Mouse (Mus musculus): ENCODE results near the gene Palm3. TPM values are rescaled to one million over a fixed set of nuclear protein-coding genes. Genes with fewer than 3 reads are reported as not detected.

The Palm3 gene
- 3.2 and 3.6 TPM in 2 replicates for polyA plus RNA-seq (2014; fragmentation: Nextera tagmentation; extraction: Ambion mirVana)

- Histone ChIP-seq H3K4me1 (ENCODE audit: control insufficient read depth, insufficient read depth, low read length) (peaks cover 23% of the 10 kb centered on the region), H3K9me3 (ENCODE audit: control insufficient read depth, low read depth, low read length) (no peaks in the 10 kb centered on the region), H3K4me2 (replicated peaks; ENCODE audit: low read depth, low read length) (peak within 1 kb of the TSS; percentile 37), H3K36me3 (ENCODE audit: control insufficient read depth, insufficient read depth, low read length) (no peaks in the 10 kb centered on the region), H3K27me3 (ENCODE audit: control insufficient read depth, insufficient read depth, low read length) (no peaks in the 10 kb centered on the region), H3K9ac (replicated peaks; ENCODE audit: low read depth, low read length) (0 out of 2 replicates have a peak within 1 kb of the TSS, but pooled peaks have one; percentile 14), H3K27ac (ENCODE audit: low read length) (peak within 1 kb of the TSS; percentile 27; the same call in 1 of the 2 replicates), H3K4me3 (ENCODE audit: low read depth, low read length) (peak within 1 kb of the TSS; percentile 18)
- ATAC-seq (ENCODE audit: insufficient number of reproducible peaks, insufficient read depth, low FRiP score, low read depth): peak; percentile 87
- 7% methylated on average over 18 of the region's 18 CpGs for WGBS
These were observed at the start of gene Palm3 for GRCm38 (mm10) chr8:84021096-84021495. TSS of gene Palm3 (plus strand) at chr8:84021471.

DNA sequence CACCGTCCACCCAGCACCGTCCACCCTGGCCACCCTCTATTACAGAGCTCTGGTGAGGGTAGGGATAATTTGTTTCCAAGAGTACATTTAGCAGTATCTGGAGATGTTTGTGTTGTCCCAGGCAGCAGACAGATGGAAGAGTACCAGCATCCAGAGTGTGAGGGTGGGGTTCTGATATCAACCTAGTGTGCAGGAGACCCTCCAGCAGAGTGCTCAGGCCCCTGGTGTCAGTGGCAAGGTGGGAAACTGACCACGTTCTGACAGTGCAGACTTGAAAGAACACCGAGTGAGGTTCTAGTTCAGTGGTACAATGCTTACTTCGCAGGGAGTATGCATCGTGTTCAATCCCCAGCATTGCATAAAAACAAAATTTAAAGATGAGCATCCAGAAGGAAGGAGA, 49.6 kb upstream of the Palm3 start:
- Histone ChIP-seq H3K9me3 (ENCODE audit: control insufficient read depth, low read depth, low read length) (no peaks in the 10 kb centered on the region), H3K27me3 (ENCODE audit: control insufficient read depth, insufficient read depth, low read length) (no peaks in the 10 kb centered on the region), H3K4me2 (replicated peaks; ENCODE audit: low read depth, low read length) (peak overlapping the region; percentile 81), H3K4me3 (ENCODE audit: low read depth, low read length) (0 out of 2 replicates have a peak overlapping the region, but pooled peaks have one; percentile 90), H3K9ac (replicated peaks; ENCODE audit: low read depth, low read length) (no peak overlapping the region; the same call in 1 of the 2 replicates), H3K4me1 (ENCODE audit: control insufficient read depth, insufficient read depth, low read length) (peaks cover 12% of the 10 kb centered on the region; the same call in 1 of the 2 replicates), H3K27ac (ENCODE audit: low read length) (no peak overlapping the region), H3K36me3 (ENCODE audit: control insufficient read depth, insufficient read depth, low read length) (peaks cover 7% of the 10 kb centered on the region; the same call in 1 of the 2 replicates)
- 74% methylated on average over 6 of the region's 6 CpGs for WGBS
- ATAC-seq (ENCODE audit: insufficient number of reproducible peaks, insufficient read depth, low FRiP score, low read depth): no peak

DNA sequence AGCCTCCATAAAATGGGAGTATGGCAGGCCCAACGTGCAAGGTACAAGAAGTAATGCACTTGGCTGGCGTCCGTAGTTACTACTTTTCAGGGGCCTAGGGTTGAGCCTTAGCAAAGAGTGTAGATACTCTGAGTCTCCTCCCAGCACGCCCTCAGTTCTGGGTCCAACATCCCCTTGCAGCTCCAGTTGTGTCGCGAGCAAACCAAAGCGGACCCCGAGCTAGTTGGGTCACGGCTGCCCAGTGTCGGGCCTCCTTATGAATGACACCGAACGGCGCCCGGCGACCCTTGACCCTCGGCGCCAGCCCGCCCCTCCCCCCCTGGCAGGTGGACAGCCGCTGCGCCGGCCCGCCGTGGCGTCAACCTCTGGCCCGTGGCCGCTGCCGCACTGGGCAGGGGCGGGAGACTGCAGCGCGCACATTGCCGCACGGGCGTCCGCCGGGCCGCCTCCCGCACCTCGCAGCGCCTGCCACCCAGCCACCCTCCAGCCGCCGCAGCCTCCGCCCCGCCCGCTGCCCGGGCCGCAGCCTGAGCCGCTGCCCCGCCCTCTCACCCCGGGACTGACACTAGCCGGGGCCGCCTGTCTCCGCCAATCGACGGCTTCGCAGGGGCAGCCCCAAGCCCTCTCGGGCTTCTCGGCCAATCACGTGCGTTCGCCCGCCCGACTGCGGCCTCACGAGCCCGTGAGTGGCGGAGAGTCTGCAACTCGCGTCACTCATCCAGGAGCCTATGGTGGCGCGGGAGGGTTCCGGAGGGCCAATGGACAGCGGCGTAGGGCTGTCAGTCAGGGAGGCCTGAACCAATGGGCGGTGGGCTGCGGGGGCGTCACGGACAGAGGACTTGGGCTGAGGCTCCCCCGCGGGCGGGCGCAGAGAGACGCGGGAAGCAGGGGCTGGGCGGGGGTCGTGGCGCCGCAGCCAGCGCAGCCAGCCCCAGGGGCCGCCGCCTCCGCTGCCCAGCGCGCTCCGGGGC, 48.8 kb upstream of the Palm3 start, which contains the start of gene Prkaca:
Gene Prkaca (plus strand): TSS at position 844 of the 971 bp plus-strand sequence.
- ATAC-seq (ENCODE audit: insufficient number of reproducible peaks, insufficient read depth, low FRiP score, low read depth): peak; percentile 100
- H3K4me1 ChIP-seq (ENCODE audit: control insufficient read depth, insufficient read depth, low read length): peaks cover 15% of the 10 kb centered on the region; the same call in 1 of the 2 replicates
- H3K4me3 ChIP-seq (ENCODE audit: low read depth, low read length): peak within 1 kb of the TSS; percentile 90
- peaks cover 7% of the 10 kb centered on the region; the same call in 1 of the 2 replicates for H3K36me3 ChIP-seq (ENCODE audit: control insufficient read depth, insufficient read depth, low read length)
- peak within 1 kb of the TSS; percentile 83 for H3K9ac ChIP-seq (replicated peaks; ENCODE audit: low read depth, low read length)
- peak within 1 kb of the TSS; percentile 44; the same call in 1 of the 2 replicates for H3K27ac ChIP-seq (ENCODE audit: low read length)
- H3K9me3 ChIP-seq (ENCODE audit: control insufficient read depth, low read depth, low read length): no peaks in the 10 kb centered on the region
- peak within 1 kb of the TSS; percentile 98 for H3K4me2 ChIP-seq (replicated peaks; ENCODE audit: low read depth, low read length)
- no peaks in the 10 kb centered on the region for H3K27me3 ChIP-seq (ENCODE audit: control insufficient read depth, insufficient read depth, low read length)
- WGBS: 2% methylated on average over 73 of the region's 94 CpGs

DNA sequence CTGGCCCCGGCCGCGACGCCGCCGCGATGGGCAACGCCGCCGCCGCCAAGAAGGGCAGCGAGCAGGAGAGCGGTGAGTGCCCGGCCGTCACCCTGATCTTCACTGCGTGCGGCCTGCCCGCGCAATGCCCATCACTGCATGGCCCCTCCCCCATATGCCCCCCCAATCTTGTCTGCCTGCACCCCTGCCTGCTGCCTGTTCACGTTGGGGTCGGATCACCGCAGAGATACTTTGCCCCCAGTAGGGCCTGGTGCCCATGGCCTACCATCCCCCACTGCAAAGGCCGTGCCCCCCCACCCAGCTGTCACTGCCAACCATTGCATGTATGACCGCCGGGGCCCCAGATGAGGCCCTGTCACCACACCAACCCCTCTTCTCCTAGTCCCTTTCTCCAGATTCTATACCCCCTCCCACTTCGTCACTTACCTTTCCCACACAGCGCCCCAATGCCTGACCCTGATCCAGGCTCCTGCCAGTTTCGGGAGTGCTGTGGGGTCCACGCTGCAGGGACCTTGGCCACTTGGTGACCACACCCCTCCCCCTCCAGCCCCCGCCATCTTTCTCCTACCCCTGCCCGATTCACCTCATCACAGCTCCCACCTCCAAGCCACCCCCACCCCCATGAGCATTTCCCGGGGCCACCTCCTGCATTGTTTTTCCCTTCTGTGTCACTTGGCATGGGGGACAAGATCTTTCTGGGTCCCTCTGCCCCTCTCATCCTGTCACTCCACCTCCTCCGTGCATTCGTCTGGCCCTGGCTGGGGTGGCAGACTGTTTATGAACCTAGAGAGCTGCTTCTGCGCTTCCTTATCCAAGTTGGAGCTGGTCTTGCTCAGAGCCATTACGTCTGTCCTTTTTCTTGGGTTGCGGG, 47.9 kb upstream of the Palm3 start:
- peak; percentile 10 for ATAC-seq (ENCODE audit: insufficient number of reproducible peaks, insufficient read depth, low FRiP score, low read depth)
- no peaks in the 10 kb centered on the region for H3K9me3 ChIP-seq (ENCODE audit: control insufficient read depth, low read depth, low read length)
- H3K27ac ChIP-seq (ENCODE audit: low read length): peak overlapping the region; percentile 44; the same call in 1 of the 2 replicates
- H3K9ac ChIP-seq (replicated peaks; ENCODE audit: low read depth, low read length): peak overlapping the region; percentile 83
- peak overlapping the region; percentile 90 for H3K4me3 ChIP-seq (ENCODE audit: low read depth, low read length)
- 2% methylated on average over 37 of the region's 37 CpGs for WGBS
- H3K36me3 ChIP-seq (ENCODE audit: control insufficient read depth, insufficient read depth, low read length): peaks cover 4% of the 10 kb centered on the region; the same call in 1 of the 2 replicates
- H3K4me1 ChIP-seq (ENCODE audit: control insufficient read depth, insufficient read depth, low read length): peaks cover 19% of the 10 kb centered on the region; the same call in 1 of the 2 replicates
- H3K27me3 ChIP-seq (ENCODE audit: control insufficient read depth, insufficient read depth, low read length): no peaks in the 10 kb centered on the region
- peak overlapping the region; percentile 98 for H3K4me2 ChIP-seq (replicated peaks; ENCODE audit: low read depth, low read length)

- no peaks in the 10 kb centered on the region; the same call in 1 of the 2 replicates for H3K36me3 ChIP-seq (ENCODE audit: control insufficient read depth, insufficient read depth, low read length)
- WGBS: 82% methylated on average over 4 of the region's 4 CpGs
- no peak for ATAC-seq (ENCODE audit: insufficient number of reproducible peaks, insufficient read depth, low FRiP score, low read depth)
- no peaks in the 10 kb centered on the region for H3K9me3 ChIP-seq (ENCODE audit: control insufficient read depth, low read depth, low read length)
- H3K4me1 ChIP-seq (ENCODE audit: control insufficient read depth, insufficient read depth, low read length): peaks cover 19% of the 10 kb centered on the region; the same call in 1 of the 2 replicates
- no peak overlapping the region for H3K27ac ChIP-seq (ENCODE audit: low read length)
- no peaks in the 10 kb centered on the region for H3K27me3 ChIP-seq (ENCODE audit: control insufficient read depth, insufficient read depth, low read length)
- no peak overlapping the region for H3K4me3 ChIP-seq (ENCODE audit: low read depth, low read length)
- 0 out of 2 replicates have a peak overlapping the region, but pooled peaks have one; percentile 1 for H3K4me2 ChIP-seq (replicated peaks; ENCODE audit: low read depth, low read length)
- no peak overlapping the region for H3K9ac ChIP-seq (replicated peaks; ENCODE audit: low read depth, low read length)
These were observed 46.8 kb upstream of the Palm3 start for GRCm38 (mm10) chr8:83974521-83974920.

DNA sequence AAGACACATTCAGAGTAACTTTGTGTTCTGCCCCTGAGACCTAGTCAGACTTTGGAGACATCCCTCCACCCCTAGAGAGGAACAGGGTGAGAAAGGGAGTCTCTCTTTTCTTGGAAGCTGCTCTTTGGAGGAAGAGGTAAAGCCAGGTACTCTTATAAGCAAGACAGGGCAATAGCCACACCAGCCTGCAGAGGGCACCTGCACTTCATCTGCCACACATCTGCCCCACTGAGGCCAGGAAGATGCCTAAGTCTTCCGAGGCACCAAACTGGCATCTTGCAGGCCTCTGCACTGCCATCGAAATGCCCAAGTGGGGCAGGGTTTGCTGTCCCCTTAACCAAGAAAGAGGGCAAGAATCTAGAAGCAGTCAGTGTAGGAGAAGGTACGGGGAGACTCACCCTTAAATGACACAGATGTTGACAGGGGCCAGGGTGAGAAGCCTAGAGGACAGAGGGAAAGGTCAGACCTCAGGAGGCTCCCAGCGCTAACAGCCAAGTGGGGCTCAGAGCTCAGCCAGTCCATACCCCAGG, 45.1 kb upstream of the Palm3 start:
- ATAC-seq (ENCODE audit: insufficient number of reproducible peaks, insufficient read depth, low FRiP score, low read depth): no peak

GRCm38 (mm10) chr8:83976779-83977350, 44.4 kb upstream of the Palm3 start:
- Histone ChIP-seq H3K4me1 (ENCODE audit: control insufficient read depth, insufficient read depth, low read length) (peaks cover 16% of the 10 kb centered on the region; the same call in 1 of the 2 replicates), H3K9ac (replicated peaks; ENCODE audit: low read depth, low read length) (no peak overlapping the region), H3K27me3 (ENCODE audit: control insufficient read depth, insufficient read depth, low read length) (no peaks in the 10 kb centered on the region), H3K36me3 (ENCODE audit: control insufficient read depth, insufficient read depth, low read length) (peaks cover 16% of the 10 kb centered on the region), H3K27ac (ENCODE audit: low read length) (no peak overlapping the region), H3K4me3 (ENCODE audit: low read depth, low read length) (no peak overlapping the region), H3K4me2 (replicated peaks; ENCODE audit: low read depth, low read length) (no peak overlapping the region), H3K9me3 (ENCODE audit: control insufficient read depth, low read depth, low read length) (no peaks in the 10 kb centered on the region)
- no peak for ATAC-seq (ENCODE audit: insufficient number of reproducible peaks, insufficient read depth, low FRiP score, low read depth)
- WGBS: 72% methylated on average over 5 of the region's 5 CpGs

More for the DNA sequence above, 45.1 kb upstream of the Palm3 start:
- H3K27ac ChIP-seq (ENCODE audit: low read length): no peak overlapping the region
- no peaks in the 10 kb centered on the region for H3K27me3 ChIP-seq (ENCODE audit: control insufficient read depth, insufficient read depth, low read length)
- H3K9ac ChIP-seq (replicated peaks; ENCODE audit: low read depth, low read length): no peak overlapping the region
- H3K9me3 ChIP-seq (ENCODE audit: control insufficient read depth, low read depth, low read length): no peaks in the 10 kb centered on the region
- H3K4me3 ChIP-seq (ENCODE audit: low read depth, low read length): no peak overlapping the region
- peaks cover 9% of the 10 kb centered on the region for H3K36me3 ChIP-seq (ENCODE audit: control insufficient read depth, insufficient read depth, low read length)
- 87% methylated on average over 4 of the region's 4 CpGs for WGBS
- H3K4me1 ChIP-seq (ENCODE audit: control insufficient read depth, insufficient read depth, low read length): peaks cover 19% of the 10 kb centered on the region; the same call in 1 of the 2 replicates
- no peak overlapping the region for H3K4me2 ChIP-seq (replicated peaks; ENCODE audit: low read depth, low read length)
